Mouse (Mus musculus): ENCODE results near the gene Mgll.

DNA sequence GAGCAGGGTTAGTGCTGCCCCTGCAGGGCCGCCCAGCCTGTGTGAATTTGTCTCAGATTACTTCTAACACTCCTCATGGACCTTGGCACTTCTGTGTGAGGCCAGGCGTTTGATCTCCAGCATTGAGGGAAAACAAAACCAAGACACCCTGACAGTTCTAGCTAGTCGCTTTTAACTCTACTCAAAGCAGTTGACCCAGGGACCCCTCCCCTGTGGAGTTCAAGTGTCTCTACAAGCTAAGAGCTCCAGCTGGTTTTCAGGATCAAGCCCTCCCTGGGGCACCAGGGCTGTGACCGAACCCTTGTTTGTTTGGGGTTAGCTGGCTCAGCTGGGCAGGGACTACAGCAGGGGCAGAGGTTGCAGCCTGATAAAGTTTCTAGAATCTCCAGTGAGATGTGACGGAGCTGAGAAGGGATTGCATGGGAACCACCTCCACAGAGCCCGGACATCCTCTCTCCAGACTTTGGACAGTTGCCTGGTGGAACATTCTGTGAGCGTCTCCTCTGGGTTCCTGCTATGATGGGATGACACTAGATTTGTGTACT is 68.0 kb downstream of the Mgll start:
- TF ChIP-seq CTCF (IDR thresholded peaks at IDR 0.05; ENCODE audit: borderline replicate concordance, insufficient read depth, low read depth, low read length) (no peak), POLR2A (IDR thresholded peaks at IDR 0.05; ENCODE audit: borderline replicate concordance, insufficient read depth, low read length) (no peak)

Measured in cerebellum, adult 2 months (tissue).